In the genomic region with DNA sequence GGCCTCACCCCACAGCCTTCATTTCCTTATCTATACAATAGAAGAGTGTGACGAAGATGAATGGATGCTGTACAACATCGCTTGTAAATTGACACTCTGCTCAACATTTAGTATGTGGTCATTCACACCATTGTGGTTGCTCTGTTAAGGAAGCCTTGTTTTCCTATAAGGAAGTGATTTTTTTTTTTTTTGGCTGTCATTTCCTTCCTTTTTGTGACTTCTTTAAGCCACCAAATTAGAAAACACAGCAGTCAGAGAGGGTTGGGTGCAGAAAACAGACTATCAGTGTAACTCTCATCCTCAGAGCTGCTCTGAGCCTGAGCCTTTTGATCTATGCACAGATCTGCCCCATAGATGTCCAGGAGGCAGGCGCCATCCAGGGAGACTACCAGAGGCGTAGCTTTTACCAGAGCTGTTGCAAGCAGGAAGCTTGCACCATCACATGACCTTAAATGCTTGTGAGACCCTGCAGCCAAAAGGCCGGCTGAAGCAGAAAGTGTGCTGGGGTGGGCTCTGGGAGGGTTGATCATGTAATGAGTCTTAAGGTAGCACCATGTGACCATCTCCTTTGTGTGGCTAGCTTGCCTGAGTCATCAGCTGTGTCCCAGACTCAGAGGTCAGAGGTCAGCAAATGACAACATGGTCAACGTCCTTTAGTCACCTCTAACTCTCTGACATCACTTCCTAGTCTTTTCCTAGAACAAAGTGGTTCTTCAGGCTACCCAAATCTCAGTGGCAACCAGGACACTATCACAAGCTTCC, we compare ENCODE assay signal across 9 mouse cellular contexts. TPM values are rescaled to one million over a fixed set of nuclear protein-coding genes. Genes with fewer than 3 reads are reported as not detected.
A peak's percentile ranks its signal among the peaks of the same experiment; 100 is the strongest.
DNase-seq lines count a peak whose midpoint lies in the region; ATAC-seq and TF ChIP-seq lines count a peak whose summit lies in the region.
"Had no signal": no experiment of that assay in that cellular context is flagged by ENCODE, and none has a peak within 500 bp of the region (broad histone marks: within the 10 kb centered on the region; RNA-seq: fewer than 3 reads in every experiment).

No protein-coding gene starts in this region.

- no peak for DNase-seq in heart, postnatal 25 days (ENCODE audit: low spot score)
- DNase-seq in 416B (ENCODE audit: low read depth): peak; percentile 93
- peak; percentile 51 for DNase-seq in T-cell, adult 2 months (ENCODE audit: low spot score)
- DNase-seq in liver, embryonic 14.5 days (ENCODE audit: low read depth in 3 of 3, low spot score in 3 of 3): no peak
- no peak for DNase-seq in cerebellum, adult 11-12 months
- DNase-seq in urinary bladder, adult 18-20 months (ENCODE audit: low spot score in 2 of 2): no peak

- H3K9ac ChIP-seq in heart, embryonic 14.5 days (ENCODE audit: low read length): no peak overlapping the region
- no peak overlapping the region for H3K9ac ChIP-seq in liver, embryonic 14.5 days (replicated peaks)
- H3K9ac ChIP-seq: embryonic facial prominence, embryonic 12.5 days had no signal

- intact Hi-C loops in heart, postnatal 25 days (cut with DNase I): no loop called here

- H3K9me3 ChIP-seq in heart, embryonic 14.5 days (ENCODE audit: control insufficient read depth, low read length): no peaks in the 10 kb centered on the region
- no peaks in the 10 kb centered on the region for H3K9me3 ChIP-seq in liver, embryonic 14.5 days (ENCODE audit: control insufficient read depth, low read length)
- H3K9me3 ChIP-seq: embryonic facial prominence, embryonic 12.5 days had no signal

- no peak for ATAC-seq in heart, embryonic 14.5 days (ENCODE audit: insufficient number of reproducible peaks, insufficient read depth, low FRiP score, low read depth)
- ATAC-seq in liver, embryonic 14.5 days (ENCODE audit: insufficient read depth): peak; percentile 27; the same call in 1 of the 2 replicates
- no peak for ATAC-seq in frontal cortex, adult (ENCODE audit: low TSS enrichment)

- 42% methylated on average over 6 of the region's 6 CpGs for WGBS in heart, embryonic 14.5 days
- 22% methylated on average over 6 of the region's 6 CpGs for WGBS in liver, embryonic 14.5 days (ENCODE audit: insufficient replicate concordance)

- H3K27me3 ChIP-seq in heart, embryonic 14.5 days (ENCODE audit: control insufficient read depth, insufficient read depth, low read length): no peaks in the 10 kb centered on the region
- no peaks in the 10 kb centered on the region for H3K27me3 ChIP-seq in liver, embryonic 14.5 days (ENCODE audit: control insufficient read depth, insufficient read depth, low read length)
- H3K27me3 ChIP-seq: embryonic facial prominence, embryonic 12.5 days had no signal

- TF ChIP-seq CTCF in liver, embryonic 14.5 days (IDR thresholded peaks at IDR 0.05; ENCODE audit: low read depth): no peak

- H3K36me3 ChIP-seq in heart, embryonic 14.5 days (ENCODE audit: control insufficient read depth, insufficient read depth, low read length): 0 out of 2 replicates have a peak, but pooled peaks cover 3% of the 10 kb centered on the region
- no peaks in the 10 kb centered on the region for H3K36me3 ChIP-seq in liver, embryonic 14.5 days (replicated peaks; ENCODE audit: control insufficient read depth, insufficient read depth, low read depth)
- H3K36me3 ChIP-seq: embryonic facial prominence, embryonic 12.5 days had no signal

- H3K27ac ChIP-seq in heart, embryonic 14.5 days (replicated peaks in 1 of 2; ENCODE audit: control insufficient read depth in 1 of 2, insufficient read depth in 1 of 2, low read depth in 2 of 2, low read length in 2 of 2): peak overlapping the region; percentile 61 to 74
- H3K27ac ChIP-seq in liver, embryonic 14.5 days: no peak overlapping the region
- H3K27ac ChIP-seq: embryonic facial prominence, embryonic 12.5 days had no signal

- no peak overlapping the region for H3K4me3 ChIP-seq in heart, embryonic 14.5 days (ENCODE audit: control insufficient read depth in 1 of 2, insufficient read depth in 1 of 2, low read depth in 1 of 2, low read length in 2 of 2)
- no peak overlapping the region for H3K4me3 ChIP-seq in liver, embryonic 14.5 days (ENCODE audit: insufficient read depth in 1 of 2, low read depth in 2 of 2, low read length in 2 of 2)
- H3K4me3 ChIP-seq: embryonic facial prominence, embryonic 12.5 days had no signal

- H3K4me2 ChIP-seq in heart, embryonic 14.5 days (ENCODE audit: low read length): 0 out of 2 replicates have a peak overlapping the region, but pooled peaks have one; percentile 8
- H3K4me2 ChIP-seq in liver, embryonic 14.5 days (ENCODE audit: low read depth): no peak overlapping the region
- H3K4me2 ChIP-seq: embryonic facial prominence, embryonic 12.5 days had no signal

- no peak for TF ChIP-seq EP300 in liver, embryonic 14.5 days (IDR thresholded peaks at IDR 0.05; ENCODE audit: low read depth)

- peaks cover 11 to 30% of the 10 kb centered on the region in 2 experiments for H3K4me1 ChIP-seq in heart, embryonic 14.5 days (ENCODE audit: control insufficient read depth in 2 of 2, insufficient read depth in 2 of 2, low read length in 2 of 2)
- peaks cover 0 to 7% of the 10 kb centered on the region in 2 experiments; a peak in 2 of 4 replicates for H3K4me1 ChIP-seq in liver, embryonic 14.5 days (replicated peaks; ENCODE audit: control insufficient read depth in 2 of 2, insufficient read depth in 2 of 2, low read length in 1 of 2)

RNA-seq across cellular contexts. Expression of a gene that starts 9.2 kb away (rescaled TPM):
- polyA plus RNA-seq in heart, embryonic 14.5 days (2014; fragmentation: Nextera tagmentation; extraction: Ambion mirVana): 2.3 and 2.6 TPM in 2 replicates
- 1 to 10 TPM; 8.2 to 8.5 TPM for total RNA-seq in heart, postnatal 25 days (2021)
- polyA plus RNA-seq in liver, embryonic 14.5 days (2012; rRNA removed): 4.3 and 4.9 TPM in 2 replicates
- polyA plus RNA-seq in liver, embryonic 14.5 days (2014; fragmentation: Nextera tagmentation; extraction: Ambion mirVana): 1.0 and 1.4 TPM in 2 replicates

Comparison
In these comparisons a context has a peak if more than half of its experiments do, and no peak if none do; other contexts are left out.
1. DNase-seq: peak in 416B (single experiment) and T-cell, adult 2 months (single experiment); none in heart, postnatal 25 days (single experiment), liver, embryonic 14.5 days (0 of 3), cerebellum, adult 11-12 months (single experiment) and urinary bladder, adult 18-20 months (0 of 2).